ENCODE assay signal across 8 mouse cellular contexts in the genomic region with DNA sequence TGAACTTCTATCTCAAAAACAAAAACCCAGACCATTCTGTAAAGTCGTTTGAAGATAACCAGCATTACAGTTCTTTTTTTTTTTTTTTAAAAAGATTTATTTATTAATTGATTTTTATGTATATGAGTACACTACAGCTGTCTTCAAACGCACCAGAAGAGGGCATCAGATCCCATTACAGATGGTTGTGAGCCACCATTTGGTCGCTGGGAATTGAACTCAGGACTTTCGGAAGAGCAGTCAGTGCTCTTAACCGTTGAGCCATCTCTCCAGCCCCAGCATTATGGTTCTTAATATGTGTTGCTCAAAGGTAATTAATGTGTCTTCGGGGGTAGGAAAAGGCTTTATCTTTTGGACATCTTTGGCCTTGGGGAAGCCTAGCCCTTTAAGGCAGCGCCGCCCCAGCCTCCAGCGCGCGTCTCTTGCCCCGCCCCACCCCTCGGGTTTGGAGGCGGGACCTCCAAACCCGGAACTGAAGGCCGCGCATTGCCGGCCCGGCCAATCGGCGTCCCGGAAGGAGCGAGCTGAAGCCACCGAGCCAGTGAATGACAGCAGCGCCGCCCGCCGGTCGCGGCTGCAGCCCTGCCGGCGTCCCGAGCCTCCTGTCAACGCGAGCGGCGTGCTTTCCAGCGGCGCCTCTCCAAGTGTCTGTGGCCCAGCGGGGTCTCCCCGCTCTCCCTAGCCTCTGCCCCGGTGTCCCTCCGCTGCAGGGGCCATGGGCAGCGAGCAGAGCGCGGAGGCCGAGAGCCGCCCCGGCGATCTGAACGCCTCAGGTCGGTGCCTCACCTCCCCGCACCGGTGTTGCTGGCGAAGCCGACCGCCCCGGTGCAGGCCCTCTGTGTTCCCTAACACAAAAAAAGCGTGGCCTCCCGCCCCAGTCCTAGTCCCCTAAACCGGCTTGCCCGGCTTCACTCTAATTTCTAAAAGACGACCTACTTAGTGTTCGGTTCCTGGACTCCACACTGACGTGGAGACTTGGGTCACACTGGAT. TPM values are rescaled to one million over a fixed set of nuclear protein-coding genes. Genes with fewer than 3 reads are reported as not detected.
DNase-seq lines count a peak whose midpoint lies in the region; ATAC-seq and TF ChIP-seq lines count a peak whose summit lies in the region.

No protein-coding gene starts in this region.

- ATAC-seq in kidney, embryonic 15.5 days (replicated peaks; ENCODE audit: low FRiP score), result peak; percentile 99
- ATAC-seq in monocyte, adult 5-6 weeks (replicated peaks; ENCODE audit: insufficient number of reproducible peaks, low FRiP score, low TSS enrichment, poor library complexity, severe bottlenecking), result peak; percentile 94

- whole genome bisulfite sequencing in heart, embryonic 10.5 days, result 2% methylated on average over 65 of the region's 65 CpGs
- 2% methylated on average over 65 of the region's 65 CpGs for WGBS in kidney, embryonic 15.5 days

- no peaks in the 10 kb centered on the region; the same call in 1 of the 2 replicates for H3K36me3 ChIP-seq in heart, embryonic 10.5 days
- no peaks in the 10 kb centered on the region; the same call in 1 of the 2 replicates for H3K36me3 ChIP-seq in kidney, embryonic 15.5 days

- H3K9ac ChIP-seq in kidney, embryonic 15.5 days, result peak overlapping the region; percentile 74

- no peaks in the 10 kb centered on the region for H3K9me3 ChIP-seq in heart, embryonic 10.5 days
- H3K9me3 ChIP-seq in kidney, embryonic 15.5 days (replicated peaks), result no peaks in the 10 kb centered on the region

- peaks cover 7% of the 10 kb centered on the region for H3K4me1 ChIP-seq in bone marrow macrophage, adult 2 months (ENCODE audit: control insufficient read depth, insufficient read depth, low read length)
- no peaks in the 10 kb centered on the region; the same call in 1 of the 2 replicates for H3K4me1 ChIP-seq in embryonic fibroblast, embryonic 13.5 days (ENCODE audit: control insufficient read depth, insufficient read depth, low read length)
- no peaks in the 10 kb centered on the region for H3K4me1 ChIP-seq in heart, embryonic 10.5 days
- peaks cover 7% of the 10 kb centered on the region for H3K4me1 ChIP-seq in kidney, embryonic 15.5 days

- DNase-seq in A20 (ENCODE audit: low read depth, low spot score) (peak; percentile 97), liver (peak; percentile 95)
- peak; percentile 98 for DNase-seq in heart, embryonic 10.5 days (ENCODE audit: low spot score)
- peak; percentile 93 to 96 for DNase-seq in spleen, postnatal 4 days (ENCODE audit: low spot score in 2 of 2)

- H3K4me2 ChIP-seq in kidney, embryonic 15.5 days, result peak overlapping the region; percentile 77

- no peak for TF ChIP-seq CTCF in bone marrow macrophage, adult 2 months (IDR thresholded peaks at IDR 0.05; ENCODE audit: low read depth, low read length)
- peak; percentile 50; the same call in 1 of the 2 replicates for TF ChIP-seq CTCF in embryonic fibroblast, embryonic 13.5 days (IDR thresholded peaks at IDR 0.05; ENCODE audit: borderline replicate concordance, insufficient read depth, low read length)

- H3K4me3 ChIP-seq in bone marrow macrophage, adult 2 months (ENCODE audit: insufficient read depth, low read length), result peak overlapping the region; percentile 92
- peak overlapping the region; percentile 95 for H3K4me3 ChIP-seq in embryonic fibroblast, embryonic 13.5 days (ENCODE audit: insufficient read depth, low read length)
- peak overlapping the region; percentile 96 for H3K4me3 ChIP-seq in heart, embryonic 10.5 days
- H3K4me3 ChIP-seq in kidney, embryonic 15.5 days (replicated peaks), result peak overlapping the region; percentile 78

- TF ChIP-seq POLR2A in bone marrow macrophage, adult 2 months (IDR thresholded peaks at IDR 0.05; ENCODE audit: borderline replicate concordance, low read depth, low read length), result no peak
- peak; percentile 55 for TF ChIP-seq POLR2A in embryonic fibroblast, embryonic 13.5 days (IDR thresholded peaks at IDR 0.05; ENCODE audit: low read depth, low read length)

- peak overlapping the region; percentile 48 for H3K27ac ChIP-seq in bone marrow macrophage, adult 2 months (ENCODE audit: insufficient read depth, low read depth, low read length)
- H3K27ac ChIP-seq in embryonic fibroblast, embryonic 13.5 days (ENCODE audit: insufficient read depth, low read length), result peak overlapping the region; percentile 30
- H3K27ac ChIP-seq in heart, embryonic 10.5 days, result peak overlapping the region; percentile 93
- 0 out of 2 replicates have a peak overlapping the region, but pooled peaks have one; percentile 24 for H3K27ac ChIP-seq in kidney, embryonic 15.5 days

- no peaks in the 10 kb centered on the region for H3K27me3 ChIP-seq in heart, embryonic 10.5 days (ENCODE audit: insufficient read depth, poor library complexity, severe bottlenecking)
- H3K27me3 ChIP-seq in kidney, embryonic 15.5 days, result no peaks in the 10 kb centered on the region

RNA-seq across cellular contexts. Expression of gene Borcs5, which starts 1.5 kb away (rescaled TPM):
- 3.6 and 4.5 TPM in 2 replicates for polyA plus RNA-seq in bone marrow macrophage, adult 2 months (2012; ENCODE audit: insufficient read depth, insufficient read length, missing spikeins)
- 6.1 and 7.1 TPM in 2 replicates for polyA plus RNA-seq in embryonic fibroblast, embryonic 13.5 days (2011; ENCODE audit: insufficient read length, low read depth, missing spikeins)
- polyA plus RNA-seq in heart, embryonic 10.5 days (2016; fragmentation: Nextera tagmentation; extraction: Ambion mirVana), result 16.2 and 16.7 TPM in 2 replicates
- 15.8 and 16.4 TPM in 2 replicates for polyA plus RNA-seq in kidney, embryonic 15.5 days (2015; fragmentation: Nextera tagmentation; extraction: Ambion mirVana)
- 6.4 to 10.1 TPM (median 10.1 TPM) in 3 replicates for total RNA-seq in monocyte, adult 5-6 weeks (2017)

RNA-seq across cellular contexts. Expression of gene Mansc1, which starts 8.5 kb away (rescaled TPM):
- 4.3 and 5.6 TPM in 2 replicates for polyA plus RNA-seq in bone marrow macrophage, adult 2 months (2012; ENCODE audit: insufficient read depth, insufficient read length, missing spikeins)
- polyA plus RNA-seq in embryonic fibroblast, embryonic 13.5 days (2011; ENCODE audit: insufficient read length, low read depth, missing spikeins), result 2.8 and 3.2 TPM in 2 replicates
- 3.1 and 5.8 TPM in 2 replicates for polyA plus RNA-seq in heart, embryonic 10.5 days (2016; fragmentation: Nextera tagmentation; extraction: Ambion mirVana)
- polyA plus RNA-seq in kidney, embryonic 15.5 days (2015; fragmentation: Nextera tagmentation; extraction: Ambion mirVana), result 6.9 and 7.0 TPM in 2 replicates
- 0.68 to 1.8 TPM (median 0.96 TPM) in 3 replicates for total RNA-seq in monocyte, adult 5-6 weeks (2017)

Comparison
In these comparisons a context has a peak if more than half of its experiments do, and no peak if none do; other contexts are left out.
1. Peak in every context shown above with its lines: DNase-seq, ATAC-seq, H3K4me3 ChIP-seq and H3K27ac ChIP-seq.
2. H3K27ac ChIP-seq: peak in every context shown above with its lines; median percentile 93 in heart, embryonic 10.5 days; 48 in bone marrow macrophage, adult 2 months; 30 in embryonic fibroblast, embryonic 13.5 days; 24 in kidney, embryonic 15.5 days.